Mouse (Mus musculus) heart, postnatal 10 days (tissue): Measurements from ENCODE around the gene Bnc1. TPM values are rescaled to one million over a fixed set of nuclear protein-coding genes. Genes with fewer than 3 reads are reported as not detected.
A peak's percentile ranks its signal among the peaks of the same experiment; 100 is the strongest.

Source experiments
- DNase-seq, 2 experiments: peaks; one replicate each; pipeline ENCODE4 v3.0.0; 2021
- intact Hi-C: fragments of 180-260 bp; cut with DNase I; formaldehyde crosslinking; loops from one replicate; pipeline ENCODE4 v1.15.1; 2025
- total RNA-seq, 2 experiments: library from RNA; stranded (reverse); gene quantifications; 2 replicates each; pipeline ENCODE4 v1.2.3; 2021

Bnc1 gene
- total RNA-seq: 1 to 10 TPM; 1.8 to 2.9 TPM

- intact Hi-C loops: no loop called here
These were observed at the start of gene Bnc1 for GRCm38 (mm10) chr7:81992131-81993061. Gene Bnc1, minus strand, starts transcription at chr7:81992292.

GRCm38 (mm10) chr7:82033347-82033746 lies 41.3 kb upstream of the Bnc1 start:
- intact Hi-C loops: no loop called here
- no peak for DNase-seq

More at GRCm38 (mm10) chr7:81992131-81993061, at the start of gene Bnc1:
- no peak for DNase-seq

- intact Hi-C loops: no loop called here
- peak; percentile 25 to 31 for DNase-seq
These were observed 37.6 kb upstream of the Bnc1 start for GRCm38 (mm10) chr7:82029666-82030065.

GRCm38 (mm10) chr7:82025802-82026201 lies 33.7 kb upstream of the Bnc1 start:
- no peak for DNase-seq
- intact Hi-C loops: no loop called here

GRCm38 (mm10) chr7:82023676-82024075 lies 31.6 kb upstream of the Bnc1 start:
- DNase-seq: no peak
- intact Hi-C loops: no loop called here

GRCm38 (mm10) chr7:82022404-82022803 lies 30.3 kb upstream of the Bnc1 start:
- DNase-seq: no peak
- intact Hi-C loops: no loop called here

GRCm38 (mm10) chr7:82018031-82018430 lies 25.9 kb upstream of the Bnc1 start:
- intact Hi-C loops: no loop called here
- no peak for DNase-seq

- DNase-seq: no peak
- intact Hi-C loops: no loop called here
These were observed 24.9 kb upstream of the Bnc1 start for GRCm38 (mm10) chr7:82016751-82017710.

- no peak for DNase-seq
- intact Hi-C loops: no loop called here
These were observed 20.4 kb upstream of the Bnc1 start for GRCm38 (mm10) chr7:82012472-82012871.

GRCm38 (mm10) chr7:82011534-82012401 lies 19.7 kb upstream of the Bnc1 start:
- intact Hi-C loops: no loop called here
- DNase-seq: no peak

GRCm38 (mm10) chr7:82007151-82007550 lies 15.1 kb upstream of the Bnc1 start:
- intact Hi-C loops: no loop called here
- no peak for DNase-seq

GRCm38 (mm10) chr7:82004228-82004627 lies 12.1 kb upstream of the Bnc1 start:
- intact Hi-C loops: no loop called here
- no peak for DNase-seq

GRCm38 (mm10) chr7:81999816-82000215 lies 7.7 kb upstream of the Bnc1 start:
- intact Hi-C loops: no loop called here
- no peak for DNase-seq

- intact Hi-C loops: no loop called here
- DNase-seq: no peak
These were observed 7.3 kb upstream of the Bnc1 start for GRCm38 (mm10) chr7:81999372-81999771.

GRCm38 (mm10) chr7:81995975-81996374 lies 3.9 kb upstream of the Bnc1 start:
- DNase-seq: no peak
- intact Hi-C loops: no loop called here

GRCm38 (mm10) chr7:81995126-81995525 lies 3.0 kb upstream of the Bnc1 start:
- no peak for DNase-seq
- intact Hi-C loops: no loop called here

- no peak for DNase-seq
- intact Hi-C loops: no loop called here
These were observed 1.0 kb upstream of the Bnc1 start for GRCm38 (mm10) chr7:81993140-81993539.

- peak in 1 of 2 experiments; percentile 12 for DNase-seq
- intact Hi-C loops: no loop called here
These were observed 456 bp downstream of the Bnc1 start for GRCm38 (mm10) chr7:81991611-81992061.

- DNase-seq: no peak
- intact Hi-C loops: no loop called here
These were observed 976 bp downstream of the Bnc1 start for GRCm38 (mm10) chr7:81991116-81991515.

- DNase-seq: no peak
- intact Hi-C loops: no loop called here
These were observed 8.4 kb downstream of the Bnc1 start for GRCm38 (mm10) chr7:81983651-81984050.
